Mouse (Mus musculus): ENCODE data around the gene Gart. TPM values are rescaled to one million over a fixed set of nuclear protein-coding genes. Genes with fewer than 3 reads are reported as not detected.

Gene Gart
- polyA plus RNA-seq, 1 experiment from 2014 or later = 71.0 TPM

GRCm38 (mm10) chr16:91663795-91664194 lies 17.0 kb upstream of the Gart start:
- ATAC-seq (replicated peaks; ENCODE audit: low FRiP score, low read depth) (no peak), DNase-seq (ENCODE audit: low spot score) (no peak)
- Histone ChIP-seq H3K4me2 (ENCODE audit: low read length) (no peak overlapping the region), H3K4me3 (replicated peaks; ENCODE audit: low read depth, low read length) (no peak overlapping the region), H3K36me3 (ENCODE audit: insufficient read depth, low read length) (peaks cover 64% of the 10 kb centered on the region), H3K4me1 (replicated peaks; ENCODE audit: insufficient read depth, low read length) (no peaks in the 10 kb centered on the region), H3K27me3 (ENCODE audit: insufficient read depth, low read length) (no peaks in the 10 kb centered on the region), H3K9ac (ENCODE audit: low read depth, low read length) (no peak overlapping the region), H3K9me3 (replicated peaks; ENCODE audit: low read length) (no peaks in the 10 kb centered on the region), H3K27ac (no peak overlapping the region)
- TF ChIP-seq CTCF (IDR thresholded peaks at IDR 0.05; ENCODE audit: low read depth) = no peak
- WGBS = 94% methylated on average over 3 of the region's 3 CpGs

GRCm38 (mm10) chr16:91662336-91662735 lies 15.6 kb upstream of the Gart start:
- DNase-seq (ENCODE audit: low spot score) = no peak
- no peak overlapping the region for H3K4me3 ChIP-seq (replicated peaks; ENCODE audit: low read depth, low read length)
- peaks cover 73% of the 10 kb centered on the region for H3K36me3 ChIP-seq (ENCODE audit: insufficient read depth, low read length)
- 93% methylated on average over 16 of the region's 16 CpGs for WGBS
- H3K9me3 ChIP-seq (replicated peaks; ENCODE audit: low read length) = no peaks in the 10 kb centered on the region
- H3K27me3 ChIP-seq (ENCODE audit: insufficient read depth, low read length) = no peaks in the 10 kb centered on the region
- H3K4me1 ChIP-seq (replicated peaks; ENCODE audit: insufficient read depth, low read length) = no peaks in the 10 kb centered on the region
- H3K9ac ChIP-seq (ENCODE audit: low read depth, low read length) = no peak overlapping the region
- H3K27ac ChIP-seq = no peak overlapping the region
- ATAC-seq (replicated peaks; ENCODE audit: low FRiP score, low read depth) = no peak
- no peak for TF ChIP-seq CTCF (IDR thresholded peaks at IDR 0.05; ENCODE audit: low read depth)
- H3K4me2 ChIP-seq (ENCODE audit: low read length) = no peak overlapping the region

- no peak overlapping the region for H3K27ac ChIP-seq
- peaks cover 73% of the 10 kb centered on the region for H3K36me3 ChIP-seq (ENCODE audit: insufficient read depth, low read length)
- no peaks in the 10 kb centered on the region for H3K4me1 ChIP-seq (replicated peaks; ENCODE audit: insufficient read depth, low read length)
- 78% methylated on average over 1 of the region's 1 CpGs for WGBS
- DNase-seq (ENCODE audit: low spot score) (no peak), ATAC-seq (replicated peaks; ENCODE audit: low FRiP score, low read depth) (no peak)
- H3K9ac ChIP-seq (ENCODE audit: low read depth, low read length) = no peak overlapping the region
- no peaks in the 10 kb centered on the region for H3K9me3 ChIP-seq (replicated peaks; ENCODE audit: low read length)
- H3K4me3 ChIP-seq (replicated peaks; ENCODE audit: low read depth, low read length) = no peak overlapping the region
- H3K27me3 ChIP-seq (ENCODE audit: insufficient read depth, low read length) = no peaks in the 10 kb centered on the region
- TF ChIP-seq CTCF (IDR thresholded peaks at IDR 0.05; ENCODE audit: low read depth) = no peak
- H3K4me2 ChIP-seq (ENCODE audit: low read length) = no peak overlapping the region
Measured at GRCm38 (mm10) chr16:91661397-91661796, 14.6 kb upstream of the Gart start.

GRCm38 (mm10) chr16:91659798-91660197 lies 13.0 kb upstream of the Gart start:
- 97% methylated on average over 20 of the region's 20 CpGs for WGBS
- Histone ChIP-seq H3K9ac (ENCODE audit: low read depth, low read length) (no peak overlapping the region), H3K36me3 (ENCODE audit: insufficient read depth, low read length) (peaks cover 74% of the 10 kb centered on the region), H3K9me3 (replicated peaks; ENCODE audit: low read length) (no peaks in the 10 kb centered on the region), H3K4me3 (replicated peaks; ENCODE audit: low read depth, low read length) (no peak overlapping the region), H3K4me2 (ENCODE audit: low read length) (no peak overlapping the region), H3K27me3 (ENCODE audit: insufficient read depth, low read length) (no peaks in the 10 kb centered on the region), H3K27ac (no peak overlapping the region), H3K4me1 (replicated peaks; ENCODE audit: insufficient read depth, low read length) (no peaks in the 10 kb centered on the region)
- TF ChIP-seq CTCF (IDR thresholded peaks at IDR 0.05; ENCODE audit: low read depth) = no peak
- ATAC-seq (replicated peaks; ENCODE audit: low FRiP score, low read depth) (no peak), DNase-seq (ENCODE audit: low spot score) (no peak)

GRCm38 (mm10) chr16:91658471-91658870 lies 11.7 kb upstream of the Gart start:
- H3K4me3 ChIP-seq (replicated peaks; ENCODE audit: low read depth, low read length) = no peak overlapping the region
- H3K4me2 ChIP-seq (ENCODE audit: low read length) = no peak overlapping the region
- no peaks in the 10 kb centered on the region for H3K9me3 ChIP-seq (replicated peaks; ENCODE audit: low read length)
- peaks cover 74% of the 10 kb centered on the region for H3K36me3 ChIP-seq (ENCODE audit: insufficient read depth, low read length)
- H3K27me3 ChIP-seq (ENCODE audit: insufficient read depth, low read length) = no peaks in the 10 kb centered on the region
- DNase-seq (ENCODE audit: low spot score) = no peak
- no peak overlapping the region for H3K27ac ChIP-seq
- no peak for TF ChIP-seq CTCF (IDR thresholded peaks at IDR 0.05; ENCODE audit: low read depth)
- no peak overlapping the region for H3K9ac ChIP-seq (ENCODE audit: low read depth, low read length)
- no peak for ATAC-seq (replicated peaks; ENCODE audit: low FRiP score, low read depth)
- no peaks in the 10 kb centered on the region for H3K4me1 ChIP-seq (replicated peaks; ENCODE audit: insufficient read depth, low read length)
- WGBS = 94% methylated on average over 5 of the region's 5 CpGs

- H3K4me1 ChIP-seq (replicated peaks; ENCODE audit: insufficient read depth, low read length) = no peaks in the 10 kb centered on the region
- H3K9me3 ChIP-seq (replicated peaks; ENCODE audit: low read length) = no peaks in the 10 kb centered on the region
- peak; percentile 48; the same call in 1 of the 2 replicates for ATAC-seq (replicated peaks; ENCODE audit: low FRiP score, low read depth)
- H3K4me2 ChIP-seq (ENCODE audit: low read length) = no peak overlapping the region
- H3K9ac ChIP-seq (ENCODE audit: low read depth, low read length) = no peak overlapping the region
- no peak for DNase-seq (ENCODE audit: low spot score)
- no peak overlapping the region for H3K27ac ChIP-seq
- TF ChIP-seq CTCF (IDR thresholded peaks at IDR 0.05; ENCODE audit: low read depth) = no peak
- peaks cover 74% of the 10 kb centered on the region for H3K36me3 ChIP-seq (ENCODE audit: insufficient read depth, low read length)
- 99% methylated on average over 17 of the region's 17 CpGs for WGBS
- H3K4me3 ChIP-seq (replicated peaks; ENCODE audit: low read depth, low read length) = no peak overlapping the region
- H3K27me3 ChIP-seq (ENCODE audit: insufficient read depth, low read length) = no peaks in the 10 kb centered on the region
Measured at GRCm38 (mm10) chr16:91657285-91657684, 10.5 kb upstream of the Gart start.

- WGBS = 97% methylated on average over 9 of the region's 9 CpGs
- TF ChIP-seq CTCF (IDR thresholded peaks at IDR 0.05; ENCODE audit: low read depth) = no peak
- H3K9ac ChIP-seq (ENCODE audit: low read depth, low read length) = no peak overlapping the region
- H3K27me3 ChIP-seq (ENCODE audit: insufficient read depth, low read length) = no peaks in the 10 kb centered on the region
- H3K4me2 ChIP-seq (ENCODE audit: low read length) = no peak overlapping the region
- H3K4me1 ChIP-seq (replicated peaks; ENCODE audit: insufficient read depth, low read length) = no peaks in the 10 kb centered on the region
- DNase-seq (ENCODE audit: low spot score) (no peak), ATAC-seq (replicated peaks; ENCODE audit: low FRiP score, low read depth) (no peak)
- H3K27ac ChIP-seq = no peak overlapping the region
- peaks cover 72% of the 10 kb centered on the region for H3K36me3 ChIP-seq (ENCODE audit: insufficient read depth, low read length)
- H3K9me3 ChIP-seq (replicated peaks; ENCODE audit: low read length) = no peaks in the 10 kb centered on the region
- H3K4me3 ChIP-seq (replicated peaks; ENCODE audit: low read depth, low read length) = no peak overlapping the region
Measured at GRCm38 (mm10) chr16:91655285-91655684, 8.5 kb upstream of the Gart start.

Measured in kidney, postnatal 0 days (tissue).